Mouse (Mus musculus): Measurements from ENCODE around the gene Lrch3.

GRCm38 (mm10) chr16:33024456-33025104 is 110.7 kb downstream of the Lrch3 start:
- no peak for TF ChIP-seq CTCF (IDR thresholded peaks at IDR 0.05; ENCODE audit: low read depth, low read length)
- TF ChIP-seq GATA2 (IDR thresholded peaks at IDR 0.05; ENCODE audit: borderline replicate concordance, low read depth, low read length): no peak
- no peak for TF ChIP-seq GATA1 (IDR thresholded peaks at IDR 0.05; ENCODE audit: borderline replicate concordance, low read length)
- TF ChIP-seq POLR2AphosphoS5 (IDR thresholded peaks at IDR 0.05; ENCODE audit: insufficient replicate concordance, low read depth, low read length): no peak
- TF ChIP-seq TAL1 (conservative IDR thresholded peaks at IDR 0.05; ENCODE audit: low read depth, low read length): no peak
